Mouse (Mus musculus) neural tube, embryonic 15.5 days (tissue): Measurements from ENCODE around the gene Tdg. TPM values are rescaled to one million over a fixed set of nuclear protein-coding genes. Genes with fewer than 3 reads are reported as not detected.

Source experiments
- ATAC-seq: fragments of 200-750 bp; cut with Nextera tagmentation; 2 replicates; pipeline ENCODE4 v1.8.0; 2017; ENCODE audit warnings: mild to moderate bottlenecking, moderate TSS enrichment, moderate library complexity; ENCODE audit not compliant: low FRiP score
- H3K27ac ChIP-seq: fragments of 300-500 bp; sonication (generic); replicated peaks from 2 replicates; pipeline ENCODE4 v1.5.1; 2015; ENCODE audit warnings: mild to moderate bottlenecking, inconsistent platforms
- H3K27me3 ChIP-seq: fragments of 300-500 bp; sonication (generic); replicated peaks from 2 replicates; pipeline ENCODE4 v1.6.1; 2015; ENCODE audit warnings: inconsistent platforms
- H3K36me3 ChIP-seq: fragments of 300-500 bp; sonication (generic); 2 replicates; pipeline ENCODE4 v1.6.1; 2015; ENCODE audit warnings: inconsistent platforms
- H3K4me1 ChIP-seq: fragments of 300-500 bp; sonication (generic); 2 replicates; pipeline ENCODE4 v1.6.1; 2015; ENCODE audit warnings: inconsistent platforms
- H3K4me2 ChIP-seq: fragments of 300-500 bp; sonication (generic); 2 replicates; pipeline ENCODE4 v1.6.1; 2015; ENCODE audit warnings: inconsistent platforms, mild to moderate bottlenecking, moderate library complexity
- H3K4me3 ChIP-seq: fragments of 300-500 bp; sonication (generic); replicated peaks from 2 replicates; pipeline ENCODE4 v1.5.1; 2015; ENCODE audit warnings: mild to moderate bottlenecking, inconsistent platforms
- H3K9ac ChIP-seq: fragments of 300-500 bp; sonication (generic); replicated peaks from 2 replicates; pipeline ENCODE4 v1.6.1; 2015; ENCODE audit warnings: mild to moderate bottlenecking, inconsistent platforms
- H3K9me3 ChIP-seq: fragments of 300-500 bp; sonication (generic); replicated peaks from 2 replicates; pipeline ENCODE4 v1.6.1; 2016; ENCODE audit warnings: inconsistent platforms
- WGBS: fragments of 180-500 bp; shearing (Covaris S2); methylation state at CpG from one replicate; pipeline ENCODE4 v1.1.7; 2015; ENCODE audit warnings: mixed read lengths; 5-methylcytosine and 5-hydroxymethylcytosine counted together
- polyA plus RNA-seq: library from polyadenylated mRNA; unstranded; fragments of >200 nt; fragmentation: Nextera tagmentation; extraction: Ambion mirVana; gene quantifications from 2 replicates; pipeline ENCODE4 v1.2.1, GENCODE M21; 2015

The Tdg gene
- polyA plus RNA-seq, 1 experiment from 2014 or later, result 134 TPM

DNA sequence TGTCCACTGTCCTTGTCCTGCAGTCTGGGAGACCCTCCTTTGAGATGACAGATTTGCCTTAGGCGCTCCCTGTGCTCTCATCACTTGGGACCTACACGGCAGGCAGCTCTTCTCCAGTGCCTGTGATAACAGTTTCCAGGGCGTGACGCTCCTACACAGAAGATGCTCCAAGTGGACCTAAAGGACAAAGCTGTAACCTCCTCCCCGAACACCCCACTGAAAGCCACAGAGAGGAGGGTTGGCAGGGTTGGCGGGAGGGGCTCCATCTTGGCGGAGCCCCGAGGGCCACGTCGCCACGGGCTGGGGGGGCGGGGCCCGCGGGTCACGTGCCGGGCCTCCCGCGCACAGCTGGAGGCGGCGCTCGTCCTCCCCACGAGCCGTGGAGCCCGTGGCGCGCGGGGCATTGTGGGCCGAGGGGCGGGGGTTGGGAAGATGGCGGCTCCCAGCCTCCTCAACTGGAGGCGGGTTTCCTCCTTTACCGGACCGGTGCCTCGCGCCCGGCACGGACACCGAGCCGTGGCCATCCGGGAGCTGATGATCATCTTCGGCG lies 69.2 kb downstream of the Tdg start:
- Histone ChIP-seq H3K36me3 (peaks cover 14% of the 10 kb centered on the region), H3K4me1 (peaks cover 21% of the 10 kb centered on the region), H3K4me3 (peak overlapping the region; percentile 69), H3K9ac (peak overlapping the region; percentile 66), H3K4me2 (peak overlapping the region; percentile 66), H3K27me3 (no peaks in the 10 kb centered on the region), H3K27ac (peak overlapping the region; percentile 88), H3K9me3 (no peaks in the 10 kb centered on the region)
- WGBS, result under 1% methylated on average over 42 of the region's 42 CpGs
- ATAC-seq, result peak; percentile 97

DNA sequence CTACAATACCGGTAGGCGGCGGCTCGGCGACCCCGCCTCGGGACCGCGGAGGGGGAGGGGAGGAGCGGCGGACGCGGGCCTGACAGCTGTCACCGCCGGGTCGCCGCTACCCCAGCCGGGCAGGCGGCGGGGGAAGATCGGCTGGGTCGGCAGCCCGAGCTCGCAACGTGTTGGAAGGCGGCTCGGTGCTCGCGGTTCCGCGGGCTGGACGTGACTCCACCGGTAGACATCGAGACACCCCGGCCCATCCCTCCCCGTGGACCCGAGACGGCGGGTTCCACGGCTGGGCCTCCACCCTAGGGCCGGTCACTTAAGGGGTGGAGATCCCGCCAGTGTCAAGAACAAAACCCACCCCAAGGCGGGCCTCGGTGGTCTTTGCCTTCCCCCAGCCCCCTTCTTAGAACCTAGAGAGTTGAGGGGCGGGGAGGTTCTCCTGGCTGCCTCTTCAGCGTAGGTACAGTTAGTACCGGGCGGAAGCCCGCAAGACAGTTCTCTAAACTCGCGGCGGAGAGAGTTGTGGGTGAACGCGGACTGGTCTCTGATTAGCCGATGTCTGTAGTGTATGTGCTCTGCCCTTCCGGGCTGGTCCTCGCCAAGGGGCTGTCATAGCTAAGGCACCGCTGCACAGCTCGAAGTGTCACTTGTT lies 69.8 kb downstream of the Tdg start:
- H3K36me3 ChIP-seq, result peaks cover 18% of the 10 kb centered on the region
- H3K4me3 ChIP-seq, result peak overlapping the region; percentile 69
- peak overlapping the region; percentile 66 for H3K4me2 ChIP-seq
- H3K27ac ChIP-seq, result peak overlapping the region; percentile 88
- H3K4me1 ChIP-seq, result peaks cover 21% of the 10 kb centered on the region
- no peaks in the 10 kb centered on the region for H3K9me3 ChIP-seq
- H3K27me3 ChIP-seq, result no peaks in the 10 kb centered on the region
- peak overlapping the region; percentile 66 for H3K9ac ChIP-seq
- peak; percentile 86 for ATAC-seq
- WGBS, result under 1% methylated on average over 40 of the region's 59 CpGs

Other genes with a start within 250 kb of the Tdg start
- gene Gm1553, start 137.2 kb upstream of the Tdg start, polyA plus RNA-seq, result not detected in 2 replicates
- 39.3 and 44.6 TPM in 2 replicates for gene 1190007I07Rik, start 6.6 kb upstream of the Tdg start, polyA plus RNA-seq
- 1.8 and 2.7 TPM in 2 replicates for gene Glt8d2, start 60.8 kb downstream of the Tdg start, polyA plus RNA-seq
- gene Hcfc2, start 66.3 kb downstream of the Tdg start, polyA plus RNA-seq, result 31.3 and 37.5 TPM in 2 replicates
- gene Nfyb, start 134.3 kb downstream of the Tdg start, polyA plus RNA-seq, result 35.9 and 38.5 TPM in 2 replicates
- gene Txnrd1, start 204.1 kb downstream of the Tdg start, polyA plus RNA-seq, result 89.1 and 94.5 TPM in 2 replicates
- gene Eid3, start 236.8 kb downstream of the Tdg start, polyA plus RNA-seq, result 0.14 and 0.58 TPM in 2 replicates